Mouse (Mus musculus) midbrain, embryonic 11.5 days (tissue): ENCODE data around the gene Rnf43. TPM values are rescaled to one million over a fixed set of nuclear protein-coding genes. Genes with fewer than 3 reads are reported as not detected.

Experiments
- ATAC-seq: fragments of 200-750 bp; cut with Nextera tagmentation; 2 replicates; pipeline ENCODE4 v1.8.0; 2017; ENCODE audit warnings: moderate TSS enrichment, moderate library complexity; ENCODE audit not compliant: low FRiP score
- DNase-seq: peaks from one replicate; pipeline ENCODE4 v3.0.0; 2015; ENCODE audit warnings: low spot score; ENCODE audit errors: missing footprints
- H3K27ac ChIP-seq: fragments of 300-500 bp; sonication (generic); 2 replicates; pipeline ENCODE4 v1.5.1; 2014; ENCODE audit warnings: low read depth, low read length
- H3K27me3 ChIP-seq: fragments of 300-500 bp; sonication (generic); 2 replicates; pipeline ENCODE4 v1.6.1; 2014; ENCODE audit warnings: mild to moderate bottlenecking, low read length, moderate library complexity, mixed read lengths; ENCODE audit not compliant: control insufficient read depth, insufficient read depth
- H3K36me3 ChIP-seq: fragments of 300-500 bp; sonication (generic); 2 replicates; pipeline ENCODE4 v1.6.1; 2014; ENCODE audit warnings: mild to moderate bottlenecking, low read length, moderate library complexity, mixed read lengths; ENCODE audit not compliant: control insufficient read depth, insufficient read depth
- H3K4me1 ChIP-seq: fragments of 300-500 bp; sonication (generic); 2 replicates; pipeline ENCODE4 v1.6.1; 2014; ENCODE audit warnings: low read length; ENCODE audit not compliant: control insufficient read depth, insufficient read depth
- H3K4me2 ChIP-seq: fragments of 300-500 bp; sonication (generic); 2 replicates; pipeline ENCODE4 v1.6.1; 2014; ENCODE audit warnings: mild to moderate bottlenecking, moderate library complexity
- H3K4me3 ChIP-seq: fragments of 300-500 bp; sonication (generic); 2 replicates; pipeline ENCODE4 v1.5.1; 2014; ENCODE audit warnings: low read depth, low read length
- H3K9ac ChIP-seq: fragments of 300-500 bp; sonication (generic); 2 replicates; pipeline ENCODE4 v1.6.1; 2014; ENCODE audit warnings: low read length
- H3K9me3 ChIP-seq: fragments of 300-500 bp; sonication (generic); 2 replicates; pipeline ENCODE4 v1.6.1; 2016; ENCODE audit warnings: low read length; ENCODE audit not compliant: control insufficient read depth
- WGBS: fragments of 180-500 bp; shearing (Covaris S2); extraction: QIAGEN DNeasy Blood & Tissue Kit; methylation state at CpG from one replicate; pipeline ENCODE4 v1.1.7; 2014; 5-methylcytosine and 5-hydroxymethylcytosine counted together
- polyA plus RNA-seq: library from polyadenylated mRNA; unstranded; fragments of >200 nt; fragmentation: Nextera tagmentation; extraction: Ambion mirVana; gene quantifications from 2 replicates; pipeline ENCODE4 v1.2.1, GENCODE M21; 2014

The Rnf43 gene
- polyA plus RNA-seq, 1 experiment from 2014 or later = 0.61 TPM

- Histone ChIP-seq H3K27ac (no peak overlapping the region), H3K9me3 (no peaks in the 10 kb centered on the region), H3K4me3 (no peak overlapping the region), H3K4me1 (no peaks in the 10 kb centered on the region), H3K4me2 (no peak overlapping the region), H3K36me3 (no peaks in the 10 kb centered on the region), H3K9ac (no peak overlapping the region), H3K27me3 (no peaks in the 10 kb centered on the region)
- 43% methylated on average over 13 of the region's 13 CpGs for WGBS
- DNase-seq (no peak), ATAC-seq (no peak)
These were observed 20.5 kb downstream of the Rnf43 start for GRCm38 (mm10) chr11:87682838-87683571.

GRCm38 (mm10) chr11:87686407-87686806, 23.9 kb downstream of the Rnf43 start:
- no peak overlapping the region for H3K27ac ChIP-seq
- no peak for ATAC-seq

GRCm38 (mm10) chr11:87687246-87688225, 25.0 kb downstream of the Rnf43 start:
- no peaks in the 10 kb centered on the region for H3K36me3 ChIP-seq
- H3K9ac ChIP-seq = no peak overlapping the region
- ATAC-seq = no peak
- H3K4me1 ChIP-seq = no peaks in the 10 kb centered on the region
- DNase-seq = peak; percentile 51
- no peaks in the 10 kb centered on the region for H3K9me3 ChIP-seq
- H3K4me2 ChIP-seq = no peak overlapping the region
- H3K27me3 ChIP-seq = no peaks in the 10 kb centered on the region
- WGBS = 79% methylated on average over 15 of the region's 15 CpGs
- no peak overlapping the region for H3K27ac ChIP-seq
- H3K4me3 ChIP-seq = no peak overlapping the region

More at GRCm38 (mm10) chr11:87686407-87686806, 23.9 kb downstream of the Rnf43 start:
- no peaks in the 10 kb centered on the region for H3K27me3 ChIP-seq
- H3K36me3 ChIP-seq = no peaks in the 10 kb centered on the region
- H3K9me3 ChIP-seq = no peaks in the 10 kb centered on the region
- H3K9ac ChIP-seq = no peak overlapping the region
- peak; percentile 72 for DNase-seq
- WGBS = 75% methylated on average over 7 of the region's 7 CpGs
- no peak overlapping the region for H3K4me2 ChIP-seq
- no peaks in the 10 kb centered on the region for H3K4me1 ChIP-seq
- no peak overlapping the region for H3K4me3 ChIP-seq

GRCm38 (mm10) chr11:87688478-87689203, 26.1 kb downstream of the Rnf43 start:
- ATAC-seq (no peak), DNase-seq (peak; percentile 17)
- no peaks in the 10 kb centered on the region for H3K9me3 ChIP-seq
- H3K4me1 ChIP-seq = no peaks in the 10 kb centered on the region
- no peaks in the 10 kb centered on the region for H3K36me3 ChIP-seq
- WGBS = 91% methylated on average over 11 of the region's 11 CpGs
- no peak overlapping the region for H3K4me2 ChIP-seq
- no peak overlapping the region for H3K27ac ChIP-seq
- H3K27me3 ChIP-seq = no peaks in the 10 kb centered on the region
- no peak overlapping the region for H3K9ac ChIP-seq
- no peak overlapping the region for H3K4me3 ChIP-seq

- H3K4me3 ChIP-seq = no peak overlapping the region
- H3K27ac ChIP-seq = no peak overlapping the region
- no peak overlapping the region for H3K4me2 ChIP-seq
- ATAC-seq (no peak), DNase-seq (peak; percentile 66)
- no peaks in the 10 kb centered on the region for H3K9me3 ChIP-seq
- H3K4me1 ChIP-seq = no peaks in the 10 kb centered on the region
- no peaks in the 10 kb centered on the region for H3K36me3 ChIP-seq
- no peak overlapping the region for H3K9ac ChIP-seq
- H3K27me3 ChIP-seq = no peaks in the 10 kb centered on the region
- 70% methylated on average over 7 of the region's 7 CpGs for WGBS
These were observed 26.9 kb downstream of the Rnf43 start for GRCm38 (mm10) chr11:87689402-87689808.

- ATAC-seq = no peak
These were observed 27.7 kb downstream of the Rnf43 start for GRCm38 (mm10) chr11:87690054-87690740.

GRCm38 (mm10) chr11:87697131-87697682, 34.7 kb downstream of the Rnf43 start:
- 88% methylated on average over 14 of the region's 14 CpGs for whole genome bisulfite sequencing
- no peaks in the 10 kb centered on the region for H3K4me1 ChIP-seq
- H3K36me3 ChIP-seq = no peaks in the 10 kb centered on the region
- no peak overlapping the region for H3K27ac ChIP-seq
- H3K4me2 ChIP-seq = no peak overlapping the region
- no peaks in the 10 kb centered on the region for H3K27me3 ChIP-seq
- H3K9me3 ChIP-seq = no peaks in the 10 kb centered on the region
- H3K4me3 ChIP-seq = no peak overlapping the region
- ATAC-seq = no peak
- no peak overlapping the region for H3K9ac ChIP-seq
- DNase-seq = peak; percentile 67

More at GRCm38 (mm10) chr11:87690054-87690740, 27.7 kb downstream of the Rnf43 start:
- WGBS = 82% methylated on average over 16 of the region's 16 CpGs
- no peaks in the 10 kb centered on the region for H3K36me3 ChIP-seq
- peak; percentile 41 for DNase-seq
- H3K27ac ChIP-seq = no peak overlapping the region
- H3K9ac ChIP-seq = no peak overlapping the region
- H3K4me1 ChIP-seq = no peaks in the 10 kb centered on the region
- H3K9me3 ChIP-seq = no peaks in the 10 kb centered on the region
- no peak overlapping the region for H3K4me2 ChIP-seq
- H3K27me3 ChIP-seq = no peaks in the 10 kb centered on the region
- no peak overlapping the region for H3K4me3 ChIP-seq

- ATAC-seq (no peak), DNase-seq (no peak)
- no peaks in the 10 kb centered on the region for H3K36me3 ChIP-seq
- WGBS = 89% methylated on average over 4 of the region's 4 CpGs
- no peaks in the 10 kb centered on the region for H3K4me1 ChIP-seq
- no peak overlapping the region for H3K4me2 ChIP-seq
- H3K9ac ChIP-seq = no peak overlapping the region
- H3K27me3 ChIP-seq = no peaks in the 10 kb centered on the region
- H3K9me3 ChIP-seq = no peaks in the 10 kb centered on the region
- H3K4me3 ChIP-seq = no peak overlapping the region
- H3K27ac ChIP-seq = no peak overlapping the region
These were observed 35.6 kb downstream of the Rnf43 start for GRCm38 (mm10) chr11:87698126-87698525.
